Mouse (Mus musculus): ENCODE data around the gene Kctd3.

Gene Kctd3

DNA sequence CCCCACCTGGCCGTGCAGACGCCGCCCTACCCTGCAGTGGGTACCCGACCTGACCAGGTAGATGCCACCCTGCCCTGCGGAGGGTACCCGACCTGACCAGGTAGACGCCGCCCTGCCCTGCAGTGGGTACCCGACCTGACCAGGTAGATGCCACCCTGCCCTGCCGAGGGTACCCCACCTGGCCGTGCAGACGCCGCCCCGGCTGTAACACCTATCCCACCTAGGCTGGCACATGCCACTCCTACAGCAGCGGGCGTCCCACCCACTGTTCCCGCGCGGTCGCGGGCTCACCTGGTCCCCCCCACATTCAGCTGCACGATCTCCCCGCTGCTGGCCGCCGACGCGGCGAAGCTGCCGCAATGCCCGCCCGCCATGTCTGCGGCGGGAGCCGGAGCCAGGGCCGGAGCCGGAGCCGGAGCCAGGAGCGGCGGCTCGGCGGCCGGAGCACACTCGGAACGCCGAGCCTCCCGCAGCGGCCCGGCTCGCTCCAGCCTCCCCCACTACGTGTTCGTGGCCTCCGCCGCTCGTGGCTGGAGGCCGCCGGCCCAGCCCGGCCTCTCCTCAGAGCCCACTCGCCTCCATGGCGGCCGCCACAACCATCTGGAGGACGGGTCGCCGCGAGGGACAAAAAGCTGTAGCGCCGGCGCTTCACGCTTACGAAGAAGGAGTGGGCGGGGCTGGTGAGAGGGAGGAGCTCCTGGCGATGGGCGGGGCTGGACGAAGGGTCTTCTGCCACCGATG is at the start of gene Kctd3:
Gene Kctd3 (minus strand): TSS at position 603 of the 741 bp plus-strand sequence.
- DNase-seq (ENCODE audit: low read depth, low spot score), result peak; percentile 97

DNA sequence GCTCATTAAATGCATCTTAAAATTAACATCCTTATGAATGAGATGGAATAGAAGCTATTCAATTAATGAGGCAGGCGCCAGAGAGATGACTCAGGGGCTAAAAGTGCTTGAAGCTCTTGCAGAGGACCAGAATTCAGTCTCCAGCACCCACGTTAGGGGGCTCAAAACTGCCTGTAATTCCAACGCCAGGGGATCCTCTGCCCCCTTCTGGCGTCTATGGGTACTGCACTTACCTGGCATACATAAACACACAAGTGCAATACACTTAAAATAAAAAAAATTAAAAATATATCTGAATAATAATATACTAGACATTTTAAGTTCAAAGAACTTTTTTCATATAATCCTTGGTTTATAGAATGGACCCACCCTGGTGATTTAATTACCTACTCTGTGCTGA is 49.8 kb upstream of the Kctd3 start:
- peak; percentile 64 for DNase-seq (ENCODE audit: low read depth, low spot score)

DNA sequence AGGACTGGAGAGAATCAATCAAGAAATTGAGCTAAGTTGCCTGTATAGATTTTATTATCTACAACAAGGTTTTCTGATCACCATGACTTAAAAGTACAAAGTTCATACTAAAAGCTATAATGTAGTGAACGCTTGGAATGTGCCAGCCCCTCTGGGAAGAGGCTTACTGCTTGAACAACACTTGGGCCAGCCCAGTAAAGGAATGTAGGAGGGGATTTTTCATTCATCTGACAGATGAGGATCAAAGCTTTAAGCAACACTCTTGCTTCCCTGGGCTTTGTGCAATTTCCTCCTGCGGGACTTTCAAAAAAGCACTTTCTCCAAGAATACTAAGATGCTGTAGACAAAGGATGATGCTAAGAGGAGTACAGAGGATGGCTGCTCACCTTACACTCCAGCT is 48.3 kb upstream of the Kctd3 start:
- DNase-seq (ENCODE audit: low read depth, low spot score), result no peak

DNA sequence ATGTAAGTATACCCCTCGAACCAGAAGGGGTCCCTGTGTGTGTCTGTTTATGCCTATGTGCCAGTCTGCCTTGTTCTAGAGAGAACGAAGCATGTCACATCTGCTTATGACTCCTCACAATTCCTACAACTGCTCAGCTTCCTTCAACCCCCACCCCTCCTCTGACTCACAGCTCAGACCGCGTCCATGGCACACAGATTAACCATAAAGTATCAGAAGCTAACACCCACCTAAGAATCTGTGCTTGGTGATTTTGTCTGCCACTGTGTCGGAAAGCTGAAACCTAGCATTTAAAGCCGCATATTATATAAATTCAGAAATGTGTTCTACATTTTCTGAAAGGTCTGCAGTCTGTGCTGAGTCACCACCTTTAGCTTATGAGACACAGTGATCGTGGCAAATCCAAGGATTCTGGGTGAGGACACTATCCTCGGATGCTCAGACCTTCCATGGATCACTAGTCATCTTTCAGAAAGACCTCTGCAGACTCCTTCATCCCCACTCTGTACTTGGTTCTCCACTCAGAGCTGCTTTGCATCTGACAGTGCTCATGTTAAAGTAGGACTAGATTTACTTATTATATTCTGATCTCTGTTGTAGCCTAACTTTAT is 47.4 kb upstream of the Kctd3 start:
- no peak for DNase-seq (ENCODE audit: low read depth, low spot score)

DNA sequence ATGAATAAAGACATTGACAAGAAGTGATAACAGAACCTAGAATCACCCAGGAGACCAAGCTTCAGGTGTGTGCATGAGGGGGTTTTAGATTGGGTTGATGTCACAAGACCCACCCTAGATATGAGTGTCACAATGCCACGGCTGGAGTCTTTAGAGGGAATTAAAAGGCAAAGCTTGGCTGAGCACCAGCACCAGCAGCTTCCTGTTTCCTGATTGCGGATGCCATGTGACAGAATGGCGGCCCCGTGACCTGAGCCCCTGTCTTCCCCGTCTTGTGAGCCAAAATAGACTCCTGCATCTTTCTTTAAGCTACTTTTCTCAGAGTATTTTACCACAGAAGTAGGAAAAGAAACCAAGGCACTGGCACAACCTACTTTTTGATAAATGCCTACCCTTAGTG is 46.5 kb upstream of the Kctd3 start:
- no peak for DNase-seq (ENCODE audit: low read depth, low spot score)

DNA sequence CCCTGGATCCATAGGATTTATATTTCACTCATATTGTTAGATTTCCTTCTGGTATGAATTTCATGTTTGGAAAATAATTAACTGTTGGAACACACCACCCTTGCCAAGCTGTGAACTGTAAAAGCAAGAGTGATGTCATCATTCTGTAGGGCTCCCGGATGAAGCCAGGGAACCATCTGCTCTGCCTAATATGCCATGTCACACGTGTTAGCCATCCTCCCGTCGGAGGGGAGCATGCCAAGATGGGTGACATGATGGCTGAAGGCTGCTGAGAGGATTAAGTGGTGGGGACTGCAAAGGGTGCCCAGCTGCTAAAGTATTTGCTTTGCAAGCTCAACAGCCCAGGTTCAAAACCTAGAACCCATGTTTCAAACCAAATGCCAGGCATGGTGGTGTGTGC is 44.5 kb upstream of the Kctd3 start:
- no peak for DNase-seq (ENCODE audit: low read depth, low spot score)

DNA sequence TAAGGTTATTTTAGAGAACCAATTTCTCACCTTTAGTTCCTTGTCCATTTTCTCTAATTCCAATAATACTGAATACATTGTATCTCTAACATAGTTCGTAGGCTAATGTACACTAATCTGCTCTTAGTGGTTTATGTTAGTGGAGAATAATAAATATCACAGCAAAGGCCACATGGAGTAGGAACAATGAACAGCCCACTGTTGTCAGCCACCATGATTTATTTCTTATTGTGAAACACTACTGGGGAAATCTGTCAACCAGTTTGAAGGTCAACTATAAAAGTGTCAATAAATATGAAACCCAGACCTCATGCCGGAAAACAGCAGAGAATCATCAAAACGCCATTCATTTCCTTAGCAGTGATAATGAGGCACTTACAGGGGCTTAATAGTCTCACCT is 42.5 kb upstream of the Kctd3 start:
- DNase-seq (ENCODE audit: low read depth, low spot score), result no peak

DNA sequence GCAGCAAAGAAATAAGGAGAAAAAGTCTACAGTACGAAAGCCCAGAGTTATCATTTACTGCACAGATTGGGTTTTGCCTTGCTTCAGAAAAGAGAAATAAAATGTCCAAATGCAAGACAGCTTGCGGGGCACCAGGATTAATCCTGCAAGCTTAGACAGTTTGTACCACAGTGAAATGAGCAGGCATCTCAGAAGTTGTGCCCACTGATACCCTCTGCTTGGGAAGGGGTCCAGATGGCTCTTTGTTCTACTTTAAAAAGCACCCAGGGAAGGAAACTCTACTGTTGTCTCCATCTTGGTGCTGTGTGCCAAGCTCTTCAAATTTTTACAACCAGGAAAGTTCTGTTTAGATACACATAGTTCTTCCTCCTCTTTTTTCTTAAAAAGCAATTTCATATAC is 40.7 kb upstream of the Kctd3 start:
- no peak for DNase-seq (ENCODE audit: low read depth, low spot score)

DNA sequence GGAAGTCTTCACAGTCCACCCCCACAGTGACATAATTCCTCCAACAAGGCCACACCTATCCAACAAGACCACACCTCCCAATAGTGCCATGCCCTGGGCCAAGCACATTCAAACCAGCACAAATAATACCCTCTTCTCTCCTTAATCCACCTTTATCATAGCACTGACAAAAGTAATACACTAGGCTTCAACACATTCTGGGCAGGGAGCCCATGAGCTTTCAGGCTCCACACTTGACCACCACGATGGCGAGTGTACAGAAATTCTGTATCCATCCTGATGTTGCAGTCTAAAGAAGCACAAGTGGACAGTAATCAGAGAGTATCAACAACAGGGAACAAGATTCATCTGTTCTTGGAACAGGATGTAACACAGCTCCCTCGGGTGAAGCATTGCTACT is 40.3 kb upstream of the Kctd3 start:
- DNase-seq (ENCODE audit: low read depth, low spot score), result no peak

DNA sequence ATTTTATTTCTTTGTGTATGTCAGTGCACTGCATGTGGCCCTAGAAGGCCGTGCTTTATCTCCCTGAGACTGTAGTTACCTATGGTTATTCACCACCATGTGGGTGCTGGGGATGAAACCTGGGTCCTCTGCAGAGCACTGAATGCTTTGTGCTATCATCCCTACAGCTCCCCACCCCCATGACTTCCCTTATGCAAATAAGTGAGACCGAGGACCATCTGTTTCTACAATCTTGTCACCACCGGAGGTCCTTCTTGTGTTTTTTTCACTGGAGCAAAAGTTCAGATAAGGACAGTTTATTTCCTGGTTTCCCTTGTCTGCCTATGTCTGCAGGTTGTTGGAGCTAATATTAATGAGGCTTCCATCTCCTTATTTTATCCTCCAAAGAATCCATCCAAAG is 39.2 kb upstream of the Kctd3 start:
- DNase-seq (ENCODE audit: low read depth, low spot score), result no peak

DNA sequence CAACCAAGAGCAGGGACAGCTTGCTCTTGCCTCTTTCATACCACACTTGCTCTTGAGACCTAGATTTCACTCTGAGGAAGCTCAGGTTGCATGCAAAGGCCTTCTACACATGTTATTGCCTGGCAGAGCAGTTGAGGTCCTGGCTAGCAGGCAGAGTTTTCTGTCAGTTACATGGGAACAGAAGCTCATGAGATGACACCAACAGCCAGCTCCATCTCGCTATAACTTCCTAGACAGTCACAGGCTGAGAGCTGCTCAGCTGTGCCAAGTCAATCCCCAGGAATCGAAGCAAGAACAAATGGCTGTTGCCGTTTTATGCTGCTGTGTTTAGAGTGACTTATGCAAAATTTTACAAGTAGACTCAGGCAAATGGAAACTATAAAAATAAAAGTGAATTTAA is 38.7 kb upstream of the Kctd3 start:
- DNase-seq (ENCODE audit: low read depth, low spot score), result no peak

DNA sequence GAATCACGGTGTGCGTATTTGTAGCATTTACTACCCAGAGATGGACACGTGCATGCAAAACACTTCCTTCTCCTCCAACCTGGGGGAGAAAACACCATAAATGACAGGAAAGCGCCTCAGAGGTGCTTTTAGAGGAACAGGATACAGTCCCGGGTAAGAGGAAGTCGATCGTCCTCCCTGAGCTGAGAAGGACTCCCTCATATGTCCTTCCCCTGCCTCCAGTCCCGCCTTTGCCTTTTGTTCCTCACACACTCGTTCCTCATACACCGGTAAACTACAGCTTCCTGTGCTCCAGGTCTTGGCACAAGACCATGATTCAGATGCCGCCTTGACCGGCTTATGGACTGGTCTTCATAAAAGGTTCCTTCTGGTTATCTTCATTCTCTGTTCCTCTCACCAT is 33.6 kb upstream of the Kctd3 start:
- DNase-seq (ENCODE audit: low read depth, low spot score), result no peak

DNA sequence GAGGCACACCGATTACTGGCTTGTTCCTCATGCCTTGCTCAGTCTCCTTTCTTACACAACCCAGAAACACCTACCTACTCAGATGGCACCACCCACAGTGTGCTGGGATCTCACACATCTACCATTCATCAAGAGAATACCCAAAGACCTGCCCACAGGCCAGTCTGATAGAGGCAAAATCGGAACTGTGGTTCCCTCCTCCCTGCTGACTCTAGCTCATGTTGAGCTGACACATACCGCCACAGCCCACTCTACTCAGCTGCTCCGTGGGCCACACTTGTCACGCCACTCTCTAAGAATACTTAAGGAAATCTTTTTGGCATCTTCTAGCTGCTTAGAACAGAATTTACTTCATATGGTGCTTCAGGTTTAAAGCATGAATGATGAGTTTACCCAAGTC is 31.7 kb upstream of the Kctd3 start:
- DNase-seq (ENCODE audit: low read depth, low spot score), result no peak

DNA sequence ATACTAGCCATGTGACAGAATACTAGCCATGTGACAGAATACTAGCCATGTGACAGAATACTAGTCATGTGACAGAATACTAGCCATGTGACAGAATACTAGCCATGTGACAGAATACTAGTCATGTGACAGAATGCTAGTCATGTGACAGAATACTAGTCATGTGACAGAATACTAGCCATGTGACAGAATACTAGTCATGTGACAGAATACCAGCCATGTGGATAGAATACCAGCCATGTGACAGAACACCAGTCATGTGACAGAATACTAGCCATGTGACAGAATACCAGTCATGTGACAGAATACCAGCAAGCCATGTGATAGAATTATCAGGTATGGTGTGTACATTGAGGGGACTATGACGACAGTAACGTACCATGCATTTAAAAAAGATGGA is 25.2 kb upstream of the Kctd3 start:
- peak; percentile 51 for DNase-seq (ENCODE audit: low read depth, low spot score)

DNA sequence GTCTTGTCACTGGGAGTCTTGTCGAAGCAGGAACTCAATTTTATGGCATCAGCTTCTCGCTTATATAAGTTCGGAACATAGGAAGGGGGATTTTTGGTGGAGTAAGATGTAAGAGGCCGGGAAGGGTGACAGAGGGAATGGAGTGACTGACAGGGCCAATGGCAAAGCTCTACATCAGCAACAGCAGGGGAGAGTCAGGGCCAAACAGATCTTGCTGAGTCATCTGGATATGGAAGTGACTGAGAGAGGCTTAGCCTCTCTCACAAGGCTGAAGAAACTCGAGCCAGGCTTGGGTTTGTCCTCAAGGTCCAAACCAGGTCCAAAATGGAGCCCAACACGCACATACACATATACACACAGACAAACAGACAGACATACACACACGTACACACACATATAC is 23.3 kb upstream of the Kctd3 start:
- no peak for DNase-seq (ENCODE audit: low read depth, low spot score)

DNA sequence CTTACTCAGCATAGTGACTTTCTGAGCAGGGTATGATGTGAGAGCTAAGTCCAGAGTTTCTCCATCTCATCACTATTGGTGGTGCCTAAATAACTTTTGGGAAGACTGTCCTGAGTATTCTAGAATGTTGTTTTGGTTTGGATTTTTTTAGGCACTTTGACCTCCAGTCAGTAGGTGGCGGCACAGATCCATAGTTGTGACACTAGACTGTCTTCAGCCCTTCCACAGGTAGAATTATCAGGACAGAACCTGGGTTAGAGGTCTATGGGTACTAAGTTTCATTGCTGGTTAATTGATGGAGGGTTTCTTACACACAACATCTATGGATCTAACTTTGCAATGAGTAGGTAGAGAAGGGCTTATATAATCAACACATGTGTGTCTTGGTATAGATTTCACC is 20.6 kb upstream of the Kctd3 start:
- peak; percentile 45 for DNase-seq (ENCODE audit: low read depth, low spot score)

DNA sequence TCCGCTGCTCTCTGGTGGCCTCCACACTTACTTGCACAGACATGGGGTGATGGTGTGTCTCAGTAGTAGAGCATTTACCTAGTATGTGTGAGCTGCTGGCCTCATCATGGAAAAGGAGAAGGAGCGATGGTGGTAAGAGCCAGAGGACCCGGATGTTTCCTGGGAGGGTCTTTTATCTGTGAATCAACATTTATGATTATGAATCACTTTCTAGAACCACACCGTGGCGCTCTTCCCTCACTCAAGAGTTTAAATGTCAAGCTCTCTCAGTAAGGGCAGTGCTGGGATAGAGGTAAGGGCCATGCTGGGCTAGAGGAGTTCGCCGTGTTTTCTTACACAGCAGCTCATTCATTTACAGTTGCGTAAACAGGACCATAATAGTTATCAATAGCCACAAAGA is 19.2 kb upstream of the Kctd3 start:
- DNase-seq (ENCODE audit: low read depth, low spot score), result peak; percentile 66

DNA sequence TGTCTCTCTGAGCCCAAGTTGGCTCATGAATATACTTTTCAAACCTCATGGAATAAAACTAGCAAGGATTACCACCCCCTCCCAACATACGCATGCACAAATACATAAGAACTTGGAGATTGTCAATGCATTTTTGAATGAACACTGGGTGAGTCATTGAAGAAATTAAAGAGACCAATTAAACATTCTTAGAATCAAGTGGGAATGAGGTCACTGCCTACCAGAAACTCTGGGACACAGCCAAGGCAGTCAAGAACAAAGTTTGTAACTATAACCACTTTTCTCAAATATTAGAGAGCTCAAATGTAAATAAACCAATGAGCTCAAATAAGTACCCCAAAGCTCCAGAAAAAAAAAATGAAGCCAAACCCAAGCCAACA is 16.1 kb upstream of the Kctd3 start:
- DNase-seq (ENCODE audit: low read depth, low spot score), result no peak

DNA sequence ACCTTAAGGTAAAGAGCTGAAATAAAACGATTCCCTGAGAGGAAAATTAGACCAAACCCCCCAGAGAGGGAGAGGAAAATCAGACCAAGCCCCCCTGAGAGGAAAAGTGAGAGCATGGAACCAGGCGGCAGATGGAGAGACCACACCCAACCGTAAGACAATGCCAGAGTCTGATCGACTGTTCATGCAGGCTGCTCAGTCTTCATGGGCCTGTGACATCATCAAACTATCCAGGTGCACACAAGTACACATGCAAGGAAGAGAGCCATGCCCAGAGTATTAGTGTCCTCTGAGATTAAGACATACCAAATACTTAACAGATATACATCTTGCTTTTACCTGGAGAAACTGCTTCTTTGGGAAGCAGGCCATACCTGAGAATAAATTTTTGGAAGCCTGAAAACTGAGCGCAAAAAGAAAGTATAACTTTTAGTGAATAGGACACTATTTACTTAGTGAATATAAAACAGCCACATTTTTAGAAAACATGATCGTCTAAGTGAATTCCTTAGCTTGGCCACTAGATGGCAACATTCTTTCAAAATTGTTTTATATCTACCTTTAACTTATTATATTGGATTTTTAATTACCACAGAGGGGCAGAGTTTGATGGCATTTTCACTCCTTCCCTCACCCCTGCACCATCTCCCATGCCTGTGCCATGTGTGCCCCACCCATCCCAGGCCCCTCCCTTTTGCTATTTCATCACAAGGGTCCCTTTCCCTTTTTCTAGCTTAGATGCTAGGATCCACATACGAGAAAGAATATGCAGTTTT is 15.5 kb upstream of the Kctd3 start:
- DNase-seq (ENCODE audit: low read depth, low spot score), result no peak

DNA sequence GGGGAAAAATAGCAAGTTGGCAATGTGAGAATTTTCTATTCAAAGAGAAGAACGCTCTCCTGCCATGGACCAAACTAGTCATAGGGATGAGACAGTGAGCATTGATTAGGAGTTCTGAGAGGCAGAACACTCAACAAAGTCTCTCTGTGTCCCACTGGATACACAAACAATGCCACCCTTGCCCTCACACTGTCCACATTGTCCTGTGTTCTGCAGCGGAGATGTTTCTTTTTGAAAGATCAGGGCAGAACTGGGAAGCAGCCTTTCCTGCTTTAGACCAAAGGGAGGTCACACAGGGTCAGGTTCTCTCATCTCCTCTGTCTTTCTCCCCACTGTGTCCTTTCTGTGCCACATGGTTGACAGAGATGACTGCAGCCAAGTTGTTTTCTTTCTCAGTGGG is 7.7 kb upstream of the Kctd3 start:
- DNase-seq (ENCODE audit: low read depth, low spot score), result no peak

DNA sequence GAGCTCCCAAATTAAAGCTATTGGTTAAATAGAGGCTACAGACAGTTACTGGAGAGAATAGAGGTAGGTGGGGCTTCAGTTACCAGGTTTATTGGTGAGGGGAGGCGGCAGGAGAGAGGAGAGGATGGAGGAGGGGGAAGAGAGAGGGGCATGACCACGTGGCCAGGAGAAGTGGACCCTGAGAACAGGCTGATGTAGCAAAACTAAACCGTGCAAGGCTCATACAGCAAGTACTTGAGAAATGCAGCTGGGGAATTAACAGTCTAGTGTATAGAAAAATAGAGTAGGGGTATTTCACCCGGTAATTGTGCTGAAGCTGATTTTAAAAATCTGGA is 5.9 kb upstream of the Kctd3 start:
- peak; percentile 92 for DNase-seq (ENCODE audit: low read depth, low spot score)

DNA sequence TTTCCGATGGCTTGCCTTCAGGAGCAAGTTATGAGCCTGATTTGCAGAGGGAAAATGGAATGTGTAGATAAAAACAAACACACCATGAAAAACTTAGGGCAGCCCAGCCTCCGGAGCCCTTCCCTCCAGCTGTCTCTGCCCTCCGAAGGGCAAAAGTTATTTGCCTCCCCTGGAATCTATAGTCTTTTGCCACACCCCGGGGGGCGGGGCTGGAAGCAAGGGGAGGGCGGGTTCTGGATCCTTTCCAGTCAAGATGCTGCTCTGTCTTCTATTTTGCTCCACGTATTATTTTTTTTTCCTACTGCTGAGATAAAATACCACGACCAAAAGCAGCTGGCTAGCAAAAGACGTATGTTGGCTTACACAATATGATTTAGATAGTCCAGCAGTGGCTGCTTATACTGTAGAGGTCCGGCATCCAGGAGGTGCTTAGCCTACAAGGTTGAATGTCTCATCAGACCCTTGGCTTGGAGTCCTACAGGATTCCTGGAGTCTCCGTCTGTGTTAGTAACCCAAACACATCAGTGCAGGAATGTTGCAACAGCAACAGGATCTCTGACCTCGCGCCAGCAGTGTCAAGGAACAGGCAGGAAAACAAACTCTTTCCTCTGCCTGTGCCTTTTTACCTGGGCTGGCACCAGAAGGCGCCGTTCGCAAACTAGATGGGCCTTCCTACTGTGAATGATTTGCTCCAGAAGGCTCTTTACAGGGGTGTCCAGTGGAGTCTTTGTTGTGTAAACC is 5.4 kb upstream of the Kctd3 start:
- peak; percentile 68 for DNase-seq (ENCODE audit: low read depth, low spot score)
